Mouse (Mus musculus) brain, adult 2 months (tissue): ENCODE results near the gene Gm10260.
A peak's percentile ranks its signal among the peaks of the same experiment; 100 is the strongest.

Source experiments
- DNase-seq: peaks from one replicate; pipeline ENCODE4 v3.0.0; 2011; ENCODE audit warnings: low read depth, low spot score

Gm10260 gene

DNA sequence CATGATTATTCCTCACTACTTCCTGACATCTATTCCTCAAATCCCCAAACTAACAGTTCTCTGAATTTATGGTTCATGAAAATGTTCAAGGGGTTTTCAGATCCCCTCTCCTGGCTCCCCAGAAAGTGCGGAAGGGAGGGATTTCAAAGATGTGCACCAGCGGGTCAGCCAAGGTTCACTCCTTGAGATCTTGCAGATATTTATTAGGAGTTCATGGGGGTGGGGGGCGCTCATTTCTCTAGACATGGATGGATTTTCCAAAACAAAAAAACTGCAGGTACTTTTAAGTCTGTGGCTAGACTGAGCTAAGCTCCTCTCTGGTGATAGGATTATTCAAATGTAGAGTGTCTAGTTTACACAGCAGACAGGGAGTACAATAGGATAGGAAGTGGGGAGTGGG is 8.4 kb upstream of the Gm10260 start:
- no peak for DNase-seq

DNA sequence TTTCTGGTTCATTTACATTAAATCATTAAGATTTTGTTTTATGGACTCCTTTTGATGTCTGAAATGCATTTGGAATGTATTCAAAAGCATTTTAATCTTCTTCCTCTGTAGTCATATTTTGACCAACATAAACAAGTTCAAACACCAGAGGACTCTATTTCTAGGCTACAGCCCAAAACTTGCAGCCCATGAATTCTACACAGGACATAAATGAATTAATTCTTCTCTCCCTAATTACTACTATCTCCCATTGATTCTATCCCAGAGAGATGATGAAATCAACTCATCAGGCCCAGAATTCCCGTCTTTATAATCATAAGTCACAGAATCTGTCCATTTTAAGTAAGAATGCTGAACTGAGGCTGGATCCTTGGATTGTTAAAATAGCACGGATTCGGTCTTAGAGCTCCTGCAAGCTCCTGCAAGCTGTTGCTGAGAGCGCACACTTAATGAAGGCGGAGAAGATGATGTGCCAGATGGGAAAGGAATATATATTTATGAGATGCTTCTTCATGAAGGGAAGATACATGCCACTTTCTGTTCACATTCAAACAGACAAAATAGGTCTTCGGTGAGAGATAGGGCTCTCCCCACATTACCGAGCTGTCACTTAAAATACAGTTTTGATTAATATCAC is 7.7 kb upstream of the Gm10260 start:
- DNase-seq: peak; percentile 79

DNA sequence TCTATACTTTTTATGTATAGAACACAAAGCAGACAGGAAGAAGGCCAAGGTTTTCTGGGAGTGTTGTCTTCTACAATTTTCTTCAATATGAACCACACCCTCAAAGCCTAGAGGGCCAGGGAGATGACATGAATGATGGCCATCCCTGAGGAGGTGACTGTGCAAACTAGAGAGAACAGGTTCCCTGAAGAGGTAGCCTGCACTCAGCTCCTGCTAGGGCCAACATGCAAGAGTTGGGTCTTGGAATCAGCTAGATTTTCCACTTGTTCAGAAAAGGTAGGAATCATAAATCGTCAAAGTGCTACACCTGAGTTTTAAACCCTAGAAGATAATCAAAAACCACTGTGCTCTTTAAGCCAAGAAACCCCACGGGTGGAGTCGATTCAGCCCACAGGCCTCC is 6.2 kb upstream of the Gm10260 start:
- DNase-seq: no peak

DNA sequence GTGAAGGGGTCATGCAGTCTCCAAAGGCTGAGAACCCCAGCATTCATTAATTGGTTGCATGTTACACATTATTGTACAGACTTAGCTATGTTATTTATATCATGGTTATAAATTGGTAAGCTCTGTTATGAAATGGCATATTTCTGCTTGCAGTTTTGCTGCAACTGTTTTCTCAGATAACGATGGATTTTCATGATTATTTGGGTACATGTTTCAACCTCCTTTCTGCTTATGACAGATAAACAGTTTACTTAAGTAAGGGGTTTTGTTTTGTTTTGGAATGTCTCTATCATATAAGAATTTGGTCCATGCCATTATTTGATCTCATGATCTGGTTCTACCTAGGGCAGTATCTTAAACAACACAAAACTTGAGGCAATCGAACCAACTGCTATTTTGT is 5.5 kb upstream of the Gm10260 start:
- DNase-seq: no peak

DNA sequence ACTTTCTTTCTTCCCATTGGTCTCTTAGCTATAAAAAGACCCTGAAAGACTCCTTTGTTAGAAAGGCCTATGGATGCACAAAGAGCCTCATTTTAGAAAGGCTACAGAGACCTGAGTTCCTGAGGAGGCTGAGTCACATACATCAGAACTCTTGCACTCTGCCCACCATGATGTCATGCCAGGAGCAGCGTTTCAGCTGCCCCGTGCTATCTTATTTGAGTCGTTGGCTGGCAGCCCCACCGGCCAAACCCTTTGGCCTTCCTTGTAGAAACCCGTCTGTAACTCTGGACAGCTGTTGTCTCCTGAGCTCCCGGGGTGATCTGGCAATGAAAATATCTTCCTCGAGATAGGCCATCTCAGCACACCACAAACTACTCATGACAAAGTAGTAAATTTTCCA is 3.6 kb upstream of the Gm10260 start:
- no peak for DNase-seq

DNA sequence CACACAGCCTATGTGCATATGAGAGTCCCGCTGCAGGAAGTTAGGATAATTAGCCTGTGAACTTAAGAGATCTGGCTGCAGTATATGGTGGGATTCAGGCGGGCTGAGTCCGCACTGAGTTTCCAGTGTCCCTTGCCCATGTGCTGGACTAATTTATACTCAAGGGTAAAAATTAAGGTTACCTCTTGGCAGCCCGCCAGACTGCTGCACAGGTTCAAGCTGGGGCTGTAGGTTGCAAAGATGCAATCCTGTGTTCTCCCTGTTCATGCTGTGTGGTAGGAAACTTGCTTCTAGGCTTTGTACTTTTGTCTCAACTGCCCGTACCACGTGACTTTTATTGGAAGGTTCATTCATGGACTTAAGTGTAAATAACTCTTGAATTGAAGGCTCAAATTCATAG is 3.0 kb upstream of the Gm10260 start:
- no peak for DNase-seq

DNA sequence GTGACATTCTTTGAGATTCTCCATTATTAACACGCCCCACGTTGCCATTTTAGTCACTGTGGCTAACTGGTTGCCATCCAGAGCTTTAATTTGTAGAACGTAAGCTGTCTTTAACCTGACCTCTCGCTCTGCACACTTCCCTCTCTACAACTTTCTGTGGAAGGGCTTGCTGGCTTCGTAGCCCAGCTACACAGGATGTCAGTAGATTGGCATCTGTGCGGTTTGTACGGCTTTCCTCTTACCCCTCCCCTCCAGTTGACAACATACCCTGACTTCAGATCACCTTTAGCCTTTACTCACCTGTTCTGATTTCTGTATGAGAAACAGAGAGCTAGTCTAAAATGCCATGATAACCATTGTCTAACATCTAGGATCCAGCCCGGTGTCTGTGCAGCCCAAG is 1.7 kb upstream of the Gm10260 start:
- no peak for DNase-seq

DNA sequence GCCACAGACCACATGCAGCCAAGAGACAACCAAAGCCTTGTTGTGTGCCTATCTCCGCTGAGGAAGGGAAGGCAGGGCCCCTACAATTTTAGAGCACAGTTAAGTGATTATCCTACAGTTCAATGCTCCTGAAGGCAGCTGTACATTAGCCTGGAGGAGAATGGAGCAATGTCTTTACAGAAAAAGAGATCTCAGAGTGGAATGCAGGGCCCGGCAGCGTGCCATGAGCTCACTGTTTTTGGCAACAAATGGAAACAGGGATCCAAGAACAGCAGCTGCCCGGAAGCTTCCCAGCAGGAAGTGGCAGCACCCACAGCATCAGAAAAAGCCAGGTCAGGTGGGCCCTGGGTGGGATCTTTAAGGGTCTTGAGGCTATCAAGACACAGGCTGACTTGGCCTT is 3.4 kb downstream of the Gm10260 start:
- DNase-seq: peak; percentile 56

DNA sequence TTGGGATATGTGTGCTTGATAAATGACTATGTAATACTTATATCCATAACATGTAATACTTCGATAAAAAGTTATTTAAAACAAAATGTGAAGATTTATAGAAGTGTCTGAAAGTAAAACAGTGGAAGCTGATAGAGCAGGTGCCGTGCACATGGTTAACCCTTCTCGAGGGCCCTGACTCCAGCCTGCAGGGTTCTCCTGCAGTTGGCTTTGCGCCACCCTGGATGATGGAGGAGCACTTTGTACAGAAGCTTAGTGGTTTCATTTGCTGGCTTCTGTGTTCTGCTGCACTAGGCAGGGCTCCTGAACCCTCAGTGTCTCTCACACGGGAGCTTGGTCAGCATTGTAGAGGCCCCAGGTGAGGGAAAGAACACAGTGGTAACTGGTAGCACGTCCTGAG is 4.3 kb downstream of the Gm10260 start:
- DNase-seq: no peak

DNA sequence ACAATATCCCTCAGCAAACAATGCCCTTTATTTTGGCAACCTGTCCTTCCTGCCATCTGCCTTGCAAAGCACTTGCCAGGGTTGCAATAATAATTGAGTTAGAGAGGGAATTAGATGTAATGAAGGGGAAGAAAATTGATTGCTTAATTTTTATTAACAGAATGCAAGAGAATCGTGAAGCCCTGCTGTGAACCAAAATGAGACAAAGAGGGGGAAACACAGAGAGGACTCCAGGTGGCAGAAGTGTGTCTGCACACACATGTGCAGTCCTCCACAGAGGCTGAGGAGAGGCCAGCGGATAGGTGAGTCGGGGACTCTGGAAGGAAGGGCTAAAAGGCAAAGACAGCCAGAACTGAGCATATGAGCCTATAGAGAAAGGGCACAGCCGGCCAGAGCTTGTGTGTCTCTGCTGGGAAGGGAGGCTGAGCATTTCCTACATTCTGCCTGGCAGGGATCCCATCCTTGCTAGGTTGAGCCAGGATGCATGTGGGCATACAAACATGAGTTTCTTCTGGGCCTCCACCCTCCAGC is 9.5 kb downstream of the Gm10260 start:
- DNase-seq: peak; percentile 78

DNA sequence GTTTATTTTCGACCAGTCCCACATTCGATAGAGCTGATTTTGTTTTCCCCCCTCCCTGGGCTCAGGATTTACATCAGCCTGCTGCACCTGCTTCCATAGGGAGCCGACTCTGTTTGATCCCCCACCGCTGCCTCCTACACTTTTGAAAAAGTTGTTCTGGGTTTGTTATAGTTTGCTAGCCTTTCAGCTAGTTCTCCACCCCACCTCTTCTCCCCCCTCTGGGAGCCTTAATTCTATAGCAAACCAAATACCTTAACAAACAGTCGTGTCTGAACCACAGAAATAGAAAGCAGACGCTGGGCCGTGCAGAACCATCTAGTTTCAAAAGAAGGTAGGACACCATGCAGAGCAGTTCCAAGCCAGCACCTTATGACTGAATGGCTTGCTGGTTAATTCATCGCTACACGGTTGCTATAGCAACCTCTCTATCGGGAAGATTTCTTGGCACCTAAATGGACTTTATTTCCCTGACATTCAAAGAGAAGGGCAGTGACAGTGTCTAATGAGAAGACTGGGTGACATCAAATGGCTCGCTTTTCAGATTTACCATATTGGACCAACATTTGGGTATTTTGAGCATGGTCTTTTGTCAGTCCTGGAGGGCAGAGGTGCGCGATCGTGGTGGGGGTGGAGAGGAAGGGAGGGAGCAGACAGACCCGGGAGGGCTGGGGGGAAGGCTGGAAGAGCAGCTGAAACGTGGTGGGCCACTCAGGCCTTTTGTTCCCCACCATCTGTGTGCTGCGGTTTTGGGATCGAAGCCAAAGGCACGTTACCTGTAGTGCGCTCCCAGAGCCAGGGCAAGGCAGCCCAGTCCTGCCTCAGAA is 13.2 kb downstream of the Gm10260 start:
- peak; percentile 74 for DNase-seq

DNA sequence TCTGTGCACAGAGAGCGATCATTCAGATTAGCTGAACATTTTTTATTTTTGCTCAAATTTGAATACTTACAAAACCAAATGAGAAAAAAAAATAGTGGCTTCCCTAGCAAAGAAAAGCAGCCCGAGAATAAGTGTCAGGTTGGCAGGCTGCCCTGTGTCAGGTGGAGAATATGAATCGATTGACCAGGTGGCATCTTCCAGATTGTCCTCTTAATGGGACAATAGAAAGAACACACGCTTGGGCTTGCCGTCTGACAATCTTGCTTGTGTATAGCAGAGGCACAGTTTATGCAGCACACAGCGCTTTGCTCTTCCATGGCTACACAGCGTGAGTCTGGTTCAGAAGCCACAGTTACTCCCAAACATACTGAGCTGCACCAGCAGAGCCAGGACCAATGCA is 15.8 kb downstream of the Gm10260 start:
- DNase-seq: no peak

DNA sequence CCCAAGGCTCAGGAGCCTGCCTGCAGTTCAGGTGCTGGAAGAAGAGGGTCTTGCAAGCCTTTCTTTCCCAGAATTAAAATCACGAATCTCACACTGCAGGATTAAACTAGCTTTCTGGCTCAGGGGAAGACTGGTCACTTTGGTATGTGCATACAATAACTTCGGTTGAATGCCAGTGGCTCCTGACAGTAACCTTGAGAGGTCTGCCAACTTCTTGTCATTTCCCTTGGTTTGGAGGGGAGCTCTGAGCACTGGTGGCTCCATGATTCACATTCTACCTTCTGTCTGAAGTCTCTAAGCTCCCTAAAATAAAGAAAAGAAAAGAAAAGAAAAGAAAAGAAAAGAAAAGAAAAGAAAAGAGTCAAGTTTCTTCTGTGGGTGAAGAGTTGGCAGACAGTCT is 16.4 kb downstream of the Gm10260 start:
- no peak for DNase-seq

DNA sequence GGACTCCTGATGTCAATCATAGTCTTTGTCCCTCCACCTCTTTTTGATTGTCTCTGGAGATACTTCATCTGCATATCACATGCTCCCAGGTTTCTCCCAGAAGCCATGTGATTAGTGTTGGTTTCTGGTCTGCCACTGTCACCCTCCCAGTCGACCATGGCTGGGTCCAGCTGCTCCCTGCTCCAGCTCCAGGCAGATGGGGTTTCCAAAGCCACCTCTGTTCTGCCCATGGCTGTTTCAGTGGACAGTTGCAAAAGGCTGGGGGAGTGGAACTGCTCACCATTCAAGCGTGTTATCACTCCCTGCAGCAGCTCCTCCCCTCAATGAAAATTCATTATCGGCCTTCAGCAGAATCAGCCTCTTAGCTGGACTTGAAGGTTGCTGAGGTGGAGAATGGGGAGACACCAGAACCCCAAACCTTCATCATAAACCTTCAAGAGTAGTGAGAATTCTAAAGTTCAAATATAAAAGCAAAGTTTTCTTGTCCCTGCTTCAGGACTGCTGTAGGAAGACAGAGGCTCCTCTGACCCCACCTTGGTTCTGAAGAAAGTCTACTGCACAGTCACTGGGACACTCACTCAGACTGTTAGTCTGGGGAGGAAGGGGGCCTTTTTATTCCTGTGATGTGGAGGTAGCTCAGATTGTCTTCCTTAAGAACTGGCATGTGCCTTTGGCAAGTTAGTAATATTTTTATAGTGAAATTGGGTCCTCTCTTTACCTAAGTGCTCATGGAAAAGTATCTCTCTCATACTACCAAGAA is 17.0 kb downstream of the Gm10260 start:
- no peak for DNase-seq

DNA sequence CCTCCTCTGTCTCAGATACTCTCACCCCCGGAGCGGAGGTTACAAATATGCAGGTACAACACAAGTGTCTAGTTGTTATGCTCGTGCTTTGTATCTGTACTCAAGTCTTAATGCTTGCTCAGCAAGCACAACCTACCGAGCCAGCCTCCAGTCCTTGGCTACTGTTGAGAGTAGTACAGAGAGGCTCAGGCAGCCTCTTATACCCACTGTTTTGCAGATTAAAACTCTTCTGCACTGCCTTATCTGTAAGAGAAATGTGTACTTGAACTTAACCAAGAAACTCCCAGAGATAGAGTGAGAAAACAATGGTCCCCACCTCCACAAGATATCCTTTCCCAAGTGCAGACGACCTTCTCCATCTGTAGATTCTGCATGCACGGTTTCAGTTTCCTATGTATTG is 24.5 kb downstream of the Gm10260 start:
- no peak for DNase-seq

DNA sequence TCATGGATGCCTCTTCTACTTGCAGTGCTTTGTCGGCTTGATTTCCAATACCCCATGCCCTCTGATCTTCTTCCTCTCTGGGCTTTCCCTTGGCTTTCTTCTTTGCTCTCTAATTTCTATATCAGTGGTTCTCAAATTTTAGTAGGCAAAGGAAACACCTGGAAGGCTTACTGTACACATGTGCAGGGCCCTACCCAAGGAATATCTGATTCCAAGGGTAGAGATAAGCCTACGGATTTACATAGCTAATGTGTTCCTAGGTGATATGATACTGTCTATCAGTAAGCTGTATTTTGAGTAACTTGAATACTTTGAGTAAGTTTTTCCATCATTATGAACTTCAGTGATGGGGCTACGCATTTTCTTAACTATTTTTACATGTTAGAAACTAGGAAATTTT is 25.7 kb downstream of the Gm10260 start:
- no peak for DNase-seq

DNA sequence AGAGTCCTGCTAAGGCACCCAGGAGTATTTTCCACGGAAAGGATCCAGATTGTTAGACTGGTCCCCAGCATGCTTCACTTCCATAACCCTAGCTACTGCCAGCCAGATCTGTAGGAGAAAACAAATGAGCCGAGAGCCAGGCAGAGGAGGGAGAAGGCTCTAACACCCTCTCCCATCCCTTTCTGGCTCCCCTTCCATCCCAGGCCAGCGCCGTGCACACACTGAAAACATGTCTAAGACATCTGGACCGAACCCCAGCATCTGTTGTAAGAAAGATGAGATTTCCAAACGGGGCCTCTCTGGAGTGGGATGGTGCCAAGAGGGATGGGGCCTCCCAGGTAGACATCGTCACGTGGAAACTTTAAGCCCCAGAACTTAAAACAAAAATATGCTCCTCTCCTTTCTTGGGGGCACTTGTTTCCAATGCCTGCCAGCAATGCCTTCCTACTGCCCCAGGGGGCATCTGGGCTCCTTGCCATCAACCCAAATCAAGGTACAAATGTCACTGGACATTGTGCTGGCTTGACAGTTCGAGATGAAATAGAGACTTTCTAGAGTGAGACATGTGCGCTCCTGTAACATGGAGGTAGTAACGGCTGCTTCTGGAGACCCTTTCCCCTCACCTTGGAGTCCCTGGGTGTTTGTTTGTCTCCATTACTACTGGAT is 35.1 kb downstream of the Gm10260 start:
- no peak for DNase-seq

DNA sequence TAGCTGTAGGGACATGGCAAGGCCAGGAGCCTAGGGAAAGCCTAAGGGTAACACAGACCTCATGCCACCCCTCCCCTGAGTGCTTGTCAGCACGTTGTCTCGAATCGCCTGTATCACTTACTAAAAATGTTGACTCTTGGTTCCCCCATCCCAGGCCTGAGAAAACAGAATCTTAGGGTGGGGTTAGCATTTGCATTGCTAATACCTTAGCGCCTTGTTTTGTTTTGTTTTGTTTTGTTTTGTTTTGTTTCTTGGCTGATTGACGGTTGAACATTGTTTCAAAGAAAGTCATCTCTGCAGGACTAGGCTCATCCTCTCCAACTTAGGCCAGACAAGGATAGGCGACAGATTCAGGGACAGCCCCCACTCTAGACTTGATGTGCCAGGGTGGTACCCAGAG is 35.9 kb downstream of the Gm10260 start:
- DNase-seq: no peak

DNA sequence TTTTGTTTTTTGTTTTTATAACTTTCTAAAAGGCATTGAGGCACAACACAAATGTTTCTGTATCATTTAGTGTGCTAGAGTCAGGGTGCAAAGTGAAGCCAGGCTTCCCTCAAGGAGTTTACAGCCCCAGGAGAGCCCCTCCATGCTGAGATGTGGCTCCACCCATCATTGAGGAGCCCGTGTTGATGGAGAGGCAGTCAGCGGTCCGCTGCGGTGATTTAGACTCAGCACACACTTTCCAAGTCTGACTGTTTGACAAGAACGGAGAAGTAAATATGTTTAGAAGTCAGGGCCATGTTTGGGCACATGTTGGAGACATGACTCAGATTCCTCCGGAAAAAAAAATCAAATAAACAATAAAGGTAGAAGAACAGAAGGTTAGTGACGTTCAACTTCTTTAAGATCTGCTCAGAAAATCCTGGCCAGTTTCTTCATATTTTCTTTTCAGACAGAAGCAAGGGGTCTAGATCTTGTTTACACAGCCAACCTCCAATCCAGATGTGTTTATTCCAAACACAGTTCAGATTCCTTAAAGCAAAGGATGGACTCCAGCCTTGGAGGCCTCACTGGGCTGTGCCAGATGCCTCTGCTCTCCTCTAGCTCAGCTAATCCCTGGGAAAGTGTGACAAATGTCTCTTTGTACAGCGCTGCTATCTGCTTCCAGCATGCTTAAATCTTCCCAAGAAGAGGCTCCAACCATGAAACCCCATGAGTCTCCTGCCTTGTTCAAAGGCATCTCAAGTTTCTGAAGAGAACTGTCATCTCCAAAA is 47.7 kb downstream of the Gm10260 start:
- no peak for DNase-seq

DNA sequence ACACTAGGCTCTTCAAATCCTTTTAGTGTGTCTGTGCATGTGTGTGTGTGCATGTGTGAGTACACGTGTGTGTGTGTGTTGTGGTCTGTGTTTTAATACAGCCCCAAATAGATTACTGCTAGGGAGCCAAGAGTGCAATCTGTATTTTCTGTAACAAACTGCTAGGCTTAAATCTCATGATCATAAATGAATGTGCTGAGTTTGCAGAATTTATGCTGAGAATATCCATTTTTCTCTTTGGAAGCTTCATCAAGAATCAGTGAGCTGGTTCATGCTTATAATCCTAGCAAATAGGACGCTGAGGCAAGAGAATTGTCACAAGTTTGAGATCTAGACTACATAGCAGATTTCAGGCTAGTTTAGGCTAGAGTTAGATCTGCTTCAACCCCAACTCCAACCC is 48.9 kb downstream of the Gm10260 start:
- no peak for DNase-seq
